Mouse (Mus musculus): ENCODE measurements around the gene Ifi209.
"Not testable (repeated sequence)": the region's sequence is repeated elsewhere in the genome, so short reads cannot be mapped to it uniquely, and the experiment has no call there.

Ifi209 gene

DNA sequence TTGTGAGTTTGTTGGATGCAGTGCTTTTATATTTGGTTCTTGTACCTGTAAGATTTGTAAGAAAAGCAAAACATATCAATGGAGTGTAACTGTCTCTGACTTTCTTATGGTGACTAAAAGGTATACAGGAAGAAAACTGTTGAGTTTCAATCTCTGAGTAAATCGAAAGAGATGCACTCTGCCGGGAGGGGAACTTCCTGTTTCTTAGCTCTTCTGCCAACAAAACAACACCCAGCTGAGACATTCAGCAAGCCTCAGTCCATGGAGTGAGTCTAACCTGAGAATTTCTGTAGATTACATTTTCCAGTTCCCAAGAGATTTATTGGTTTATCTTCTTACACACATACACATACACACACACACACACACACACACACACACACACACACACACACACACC, at the start of gene Ifi209:
Gene Ifi209, plus strand, starts transcription at position 296 of the 400 bp plus-strand sequence.
- DNase-seq: peak; percentile 54

DNA sequence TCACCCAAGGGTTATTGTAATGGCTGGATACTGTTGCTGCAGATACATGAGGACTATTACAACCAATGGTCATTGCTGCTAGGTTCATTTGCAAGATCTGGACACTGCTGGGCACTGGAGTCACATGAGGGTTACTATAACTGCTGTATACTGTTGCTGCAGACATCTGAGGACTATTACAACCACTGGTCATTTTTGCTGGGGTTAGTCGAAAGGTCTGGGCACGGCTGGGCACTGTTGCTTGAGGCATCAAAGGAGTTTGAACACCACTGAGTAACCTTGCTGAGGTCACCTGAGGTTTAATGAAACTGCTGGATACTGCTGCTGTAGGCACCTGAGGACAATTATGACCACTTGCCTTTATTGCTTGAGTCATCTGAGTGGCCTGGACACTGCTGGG, 41.0 kb upstream of the Ifi209 start:
- DNase-seq: not testable (repeated sequence)

- not testable (repeated sequence) for DNase-seq
These were observed 31.8 kb upstream of the Ifi209 start, which contains the start of gene Ifi213 for GRCm38 (mm10) chr1:173598838-173599494. Ifi213 (minus strand) TSS chr1:173599274.

DNA sequence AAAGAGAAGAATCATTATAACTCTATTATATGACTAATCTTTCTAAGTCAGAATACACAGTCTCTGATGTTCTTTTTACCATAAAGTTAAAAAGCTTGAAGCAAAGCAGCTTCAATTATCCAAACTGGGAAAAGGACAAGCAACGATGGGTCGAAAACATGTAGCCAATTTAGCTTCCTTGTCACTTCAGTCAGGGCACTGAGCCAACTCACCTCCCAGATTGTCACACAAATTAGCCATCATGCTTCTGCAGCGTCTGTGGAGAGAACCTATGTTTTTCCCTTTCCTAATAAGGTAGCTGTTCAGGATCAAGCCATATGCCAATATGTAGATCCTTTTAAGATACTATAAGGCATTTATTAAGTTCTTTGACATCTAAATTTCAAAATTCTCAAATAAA, 20.4 kb upstream of the Ifi209 start:
- not testable (repeated sequence) for DNase-seq

DNA sequence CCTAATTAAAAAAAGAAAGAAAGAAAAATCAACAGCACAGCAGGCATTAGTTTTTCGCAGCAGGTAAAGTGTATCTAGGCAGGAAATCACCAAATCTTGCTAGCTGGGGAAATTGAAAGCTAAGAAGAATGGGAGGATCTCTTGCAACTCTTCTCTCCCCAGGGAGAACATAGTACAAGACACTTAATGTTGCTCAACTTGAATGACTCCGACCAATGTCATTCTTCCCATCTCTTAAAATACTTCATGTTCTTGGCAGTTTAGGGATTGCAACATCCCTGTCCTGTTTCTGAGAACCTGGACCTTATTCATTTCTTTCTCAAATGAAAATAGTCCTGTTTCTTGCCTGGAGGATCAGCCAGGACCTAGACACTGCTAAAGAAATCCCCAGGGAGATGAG, 8.5 kb upstream of the Ifi209 start:
- DNase-seq: not testable (repeated sequence)

- no peak for DNase-seq
These were observed 6.7 kb upstream of the Ifi209 start for GRCm38 (mm10) chr1:173624052-173624451.

- no peak for DNase-seq
These were observed 4.0 kb upstream of the Ifi209 start for GRCm38 (mm10) chr1:173626686-173627085.

DNA sequence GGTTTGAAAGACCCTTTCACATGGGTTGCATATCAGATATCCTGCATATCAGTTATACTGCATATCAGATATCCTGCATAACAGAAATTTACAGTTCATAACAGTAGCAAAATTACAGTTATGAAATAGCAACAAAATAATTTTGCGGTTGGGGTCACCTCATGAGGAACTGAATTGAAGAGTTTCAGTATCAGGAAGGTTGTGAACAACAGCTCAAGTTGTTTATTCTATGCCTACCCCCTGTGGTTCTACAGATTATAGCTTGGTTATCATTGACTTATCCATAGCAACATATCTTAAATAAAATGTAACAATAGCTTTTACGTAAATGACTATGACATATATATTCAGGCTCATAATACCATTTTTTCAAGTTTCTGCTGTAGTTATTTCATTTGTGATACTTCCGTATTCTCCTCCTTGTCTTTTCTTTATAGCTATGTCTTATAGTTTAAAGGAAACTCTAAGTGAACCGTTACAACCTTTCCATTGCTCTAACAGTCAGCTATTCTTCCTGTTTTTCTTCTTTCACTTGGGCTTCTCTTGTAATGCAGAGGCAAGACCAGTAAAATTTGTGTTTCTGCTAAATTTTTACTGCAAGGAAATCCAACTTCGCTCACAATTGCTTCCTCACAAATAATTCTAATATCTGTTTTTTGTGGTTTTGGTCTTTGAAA, 3.4 kb downstream of the Ifi209 start:
- DNase-seq: no peak

DNA sequence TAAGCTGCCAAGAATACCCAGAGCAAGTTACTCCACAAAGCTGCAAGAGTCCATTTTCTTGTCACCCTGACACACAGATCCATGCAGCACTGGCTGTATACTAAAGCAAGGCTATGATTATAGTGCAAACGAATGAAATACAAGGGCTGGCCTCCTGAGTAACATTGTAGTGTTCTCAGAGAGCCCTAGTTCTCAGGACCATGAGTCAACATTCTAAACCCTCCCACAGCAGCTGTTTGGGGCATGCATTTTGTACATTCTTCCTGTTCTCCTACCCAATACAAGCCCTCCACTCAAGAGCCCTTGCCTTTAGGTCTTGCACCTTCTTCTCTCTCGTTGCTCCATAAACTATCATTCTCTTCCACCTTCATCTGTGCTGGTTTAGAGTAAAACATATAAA, 14.7 kb downstream of the Ifi209 start:
- no peak for DNase-seq

DNA sequence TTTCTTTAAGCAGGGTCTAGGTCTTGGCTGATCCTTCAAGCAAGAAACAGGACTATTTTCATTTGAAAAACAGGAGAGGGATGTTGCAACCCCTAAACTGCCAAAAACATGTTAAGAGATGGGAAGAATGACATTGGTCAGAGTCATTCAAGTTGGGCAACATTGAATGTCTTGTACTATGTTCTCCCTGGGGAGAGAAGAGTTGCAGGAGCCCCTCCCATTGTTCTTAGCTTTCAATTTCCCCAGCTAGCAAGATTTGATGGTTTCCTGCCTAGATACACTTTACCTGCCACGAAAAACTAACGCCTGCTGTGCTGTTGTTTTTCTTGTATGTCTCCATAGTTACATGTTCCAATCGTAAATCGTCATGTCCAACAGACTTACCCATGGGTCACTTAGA, 27.3 kb downstream of the Ifi209 start:
- DNase-seq: no peak

GRCm38 (mm10) chr1:173673458-173674097, 42.9 kb downstream of the Ifi209 start, which contains the start of gene Ifi208:
Ifi208 (plus strand) TSS chr1:173673675.
- DNase-seq: peak; percentile 29

GRCm38 (mm10) chr1:173678605-173679004, 47.9 kb downstream of the Ifi209 start:
- DNase-seq: peak; percentile 23

- no peak for DNase-seq
These were observed 63.6 kb downstream of the Ifi209 start for GRCm38 (mm10) chr1:173694270-173694669.
